Mouse (Mus musculus): Measurements from ENCODE around the gene Ptprs.

The Ptprs gene

GRCm38 (mm10) chr17:56468870-56469269 is 7.4 kb downstream of the Ptprs start:
- peak in 1 of 2 experiments; percentile 76 for DNase-seq (ENCODE audit: low spot score in 2 of 2)

- no peak for DNase-seq (ENCODE audit: low spot score in 2 of 2)
Measured at GRCm38 (mm10) chr17:56468380-56468779, 7.9 kb downstream of the Ptprs start.

- no peak for DNase-seq (ENCODE audit: low spot score in 2 of 2)
Measured at GRCm38 (mm10) chr17:56467456-56467884, 8.8 kb downstream of the Ptprs start.

GRCm38 (mm10) chr17:56466747-56467146 is 9.5 kb downstream of the Ptprs start:
- DNase-seq (ENCODE audit: low spot score in 2 of 2), result no peak

GRCm38 (mm10) chr17:56464817-56465216 is 11.5 kb downstream of the Ptprs start:
- DNase-seq (ENCODE audit: low spot score in 2 of 2), result no peak

GRCm38 (mm10) chr17:56464345-56464744 is 11.9 kb downstream of the Ptprs start:
- DNase-seq (ENCODE audit: low spot score in 2 of 2), result no peak

GRCm38 (mm10) chr17:56463500-56463899 is 12.8 kb downstream of the Ptprs start:
- DNase-seq (ENCODE audit: low spot score in 2 of 2), result no peak

DNA sequence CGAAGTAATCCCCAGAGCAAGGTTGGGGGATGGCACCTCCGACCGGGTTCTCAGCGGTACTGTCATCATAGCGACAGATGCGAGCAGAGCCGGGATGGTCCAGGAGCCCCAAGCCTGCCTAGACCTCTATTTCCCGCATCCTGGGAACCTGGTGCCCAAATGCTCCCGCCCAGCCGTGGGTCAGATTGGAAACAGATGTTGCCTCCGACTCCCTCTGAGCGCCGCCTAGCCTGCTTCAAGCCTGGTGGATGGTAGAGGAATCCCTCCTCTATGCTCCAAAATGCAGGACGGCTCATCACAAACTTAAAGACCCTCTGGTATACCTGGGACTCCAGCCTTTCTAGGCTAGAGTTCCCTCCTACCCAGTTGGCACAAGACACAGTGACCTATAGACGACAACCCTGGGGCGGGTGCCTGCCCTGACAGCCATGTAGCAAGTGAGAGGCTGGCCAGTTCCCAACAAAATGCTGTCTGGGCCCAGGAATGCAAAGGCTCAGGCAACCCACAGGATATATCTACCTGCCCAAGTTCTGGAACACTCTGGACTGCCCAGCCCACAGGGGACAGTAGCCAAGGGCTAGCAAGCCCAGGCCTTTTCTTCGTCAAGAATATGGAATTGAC is 13.3 kb downstream of the Ptprs start:
- no peak for DNase-seq (ENCODE audit: low spot score in 2 of 2)

- DNase-seq (ENCODE audit: low spot score in 2 of 2), result peak; percentile 95
Measured at GRCm38 (mm10) chr17:56461771-56462743, 14.2 kb downstream of the Ptprs start.

GRCm38 (mm10) chr17:56460876-56461275 is 15.4 kb downstream of the Ptprs start:
- no peak for DNase-seq (ENCODE audit: low spot score in 2 of 2)

- DNase-seq (ENCODE audit: low spot score in 2 of 2), result no peak
Measured at GRCm38 (mm10) chr17:56457442-56457841, 18.8 kb downstream of the Ptprs start.

GRCm38 (mm10) chr17:56456353-56456752 is 19.9 kb downstream of the Ptprs start:
- DNase-seq (ENCODE audit: low spot score in 2 of 2), result no peak

- no peak for DNase-seq (ENCODE audit: low spot score in 2 of 2)
Measured at GRCm38 (mm10) chr17:56453689-56454088, 22.6 kb downstream of the Ptprs start.

- DNase-seq (ENCODE audit: low spot score in 2 of 2), result no peak
Measured at GRCm38 (mm10) chr17:56453251-56453650, 23.0 kb downstream of the Ptprs start.

GRCm38 (mm10) chr17:56447716-56448115 is 28.6 kb downstream of the Ptprs start:
- no peak for DNase-seq (ENCODE audit: low spot score in 2 of 2)

DNA sequence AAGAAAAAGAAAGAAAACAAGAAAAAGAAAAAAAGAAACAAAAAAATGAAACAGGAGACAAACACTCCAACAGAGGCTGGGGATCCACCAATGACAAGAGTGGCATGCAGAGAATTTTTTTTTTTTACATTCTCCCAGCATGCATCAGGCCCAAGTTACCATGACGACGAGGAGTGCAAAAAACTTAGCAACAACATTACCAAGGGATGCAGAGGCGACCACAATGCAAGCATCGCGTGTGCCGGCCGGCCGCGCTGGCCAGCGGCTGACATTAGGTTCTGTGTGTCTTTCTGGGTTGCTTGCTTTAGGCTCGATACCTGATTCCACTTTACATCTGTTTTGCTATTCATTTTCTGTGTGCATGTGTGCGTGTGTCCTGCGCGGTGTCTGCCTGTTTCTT is 30.9 kb downstream of the Ptprs start:
- DNase-seq (ENCODE audit: low spot score in 2 of 2), result peak; percentile 58

GRCm38 (mm10) chr17:56444771-56445170 is 31.5 kb downstream of the Ptprs start:
- DNase-seq (ENCODE audit: low spot score in 2 of 2), result no peak

GRCm38 (mm10) chr17:56443341-56443795 is 32.9 kb downstream of the Ptprs start:
- no peak for DNase-seq (ENCODE audit: low spot score in 2 of 2)

GRCm38 (mm10) chr17:56442316-56442715 is 34.0 kb downstream of the Ptprs start:
- no peak for DNase-seq (ENCODE audit: low spot score in 2 of 2)

DNA sequence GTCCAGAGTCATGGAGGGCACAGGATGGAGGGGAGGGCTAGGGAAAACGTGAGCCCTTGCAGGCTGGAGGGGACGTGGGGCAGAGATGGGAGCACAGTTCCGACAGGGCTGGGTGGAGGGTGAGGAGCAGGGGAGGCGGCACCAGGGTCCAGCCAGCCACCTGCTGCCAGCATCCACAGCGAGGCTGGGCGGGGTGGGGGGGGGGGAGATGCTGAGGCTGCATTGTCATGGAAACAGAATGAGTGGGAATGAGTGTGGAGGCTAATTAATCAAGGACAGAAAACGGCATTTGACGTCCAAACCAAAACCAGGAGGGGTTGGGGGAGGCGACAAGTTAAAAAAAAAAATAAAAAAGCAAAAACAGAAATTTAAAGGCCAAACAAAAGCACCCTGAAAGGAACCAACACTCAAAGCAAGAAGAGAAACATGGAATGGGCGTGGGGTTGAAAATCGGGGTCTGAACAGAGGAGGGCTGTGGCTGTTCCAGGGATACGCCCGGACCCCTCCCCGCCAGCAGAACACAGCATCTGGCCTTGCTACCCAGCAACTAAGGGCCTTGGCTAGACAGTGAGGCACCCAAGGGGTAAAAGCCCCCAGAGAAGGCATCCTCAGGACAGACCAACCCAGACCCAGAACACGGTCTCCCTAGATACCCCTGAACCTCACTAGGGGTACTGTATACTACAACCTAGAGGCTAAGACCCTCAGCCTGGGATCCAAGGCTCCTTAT is 36.4 kb downstream of the Ptprs start:
- no peak for DNase-seq (ENCODE audit: low spot score in 2 of 2)

- no peak for DNase-seq (ENCODE audit: low spot score in 2 of 2)
Measured at GRCm38 (mm10) chr17:56431582-56431981, 44.7 kb downstream of the Ptprs start.

GRCm38 (mm10) chr17:56427857-56428256 is 48.4 kb downstream of the Ptprs start:
- DNase-seq (ENCODE audit: low spot score in 2 of 2), result no peak

All from right cerebral cortex, postnatal 36 days (tissue).